Mouse (Mus musculus): ENCODE data around the gene Clic4. TPM values are rescaled to one million over a fixed set of nuclear protein-coding genes. Genes with fewer than 3 reads are reported as not detected.

The Clic4 gene
- polyA plus RNA-seq, 1 experiment = 34.7 TPM

DNA sequence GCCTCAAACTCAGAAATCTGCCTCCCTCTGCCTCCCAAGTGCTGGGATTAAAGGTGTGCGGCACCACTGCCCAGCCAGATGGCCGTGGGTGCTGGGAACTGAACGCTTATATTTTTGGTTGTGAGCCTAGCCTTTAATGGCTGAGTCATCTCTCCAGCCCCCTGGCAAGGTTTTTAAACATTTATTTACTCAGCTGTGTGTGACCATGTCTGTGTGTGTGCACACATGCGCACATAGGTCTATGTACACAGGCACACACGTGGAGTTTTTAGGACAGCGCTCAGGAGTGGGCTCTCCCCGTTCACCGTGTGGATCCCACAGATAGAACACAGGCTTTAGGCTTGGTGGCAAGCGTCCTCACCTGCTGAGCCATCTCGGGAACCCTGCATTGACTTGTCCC, 29.6 kb upstream of the Clic4 start:
- 93% methylated on average over 10 of the region's 10 CpGs for WGBS
- Histone ChIP-seq H3K4me1 (ENCODE audit: control insufficient read depth, insufficient read depth, insufficient read length) (peaks cover 2% of the 10 kb centered on the region; the same call in 1 of the 2 replicates), H3K27me3 (ENCODE audit: control insufficient read depth, insufficient read depth, low read length) (no peaks in the 10 kb centered on the region), H3K36me3 (ENCODE audit: control insufficient read depth, insufficient read depth, low read length) (no peaks in the 10 kb centered on the region), H3K27ac (ENCODE audit: insufficient read depth, low read length) (no peak overlapping the region), H3K4me3 (ENCODE audit: extremely low read depth, insufficient read depth, insufficient read length) (no peak overlapping the region)
- TF ChIP-seq POLR2A (IDR thresholded peaks at IDR 0.05; ENCODE audit: low read depth, low read length) (no peak), CTCF (IDR thresholded peaks at IDR 0.05; ENCODE audit: extremely low read depth, insufficient read depth, insufficient read length, insufficient replicate concordance) (no peak)
- DNase-seq (ENCODE audit: low read depth in 1 of 2, low spot score in 2 of 2) = no peak

DNA sequence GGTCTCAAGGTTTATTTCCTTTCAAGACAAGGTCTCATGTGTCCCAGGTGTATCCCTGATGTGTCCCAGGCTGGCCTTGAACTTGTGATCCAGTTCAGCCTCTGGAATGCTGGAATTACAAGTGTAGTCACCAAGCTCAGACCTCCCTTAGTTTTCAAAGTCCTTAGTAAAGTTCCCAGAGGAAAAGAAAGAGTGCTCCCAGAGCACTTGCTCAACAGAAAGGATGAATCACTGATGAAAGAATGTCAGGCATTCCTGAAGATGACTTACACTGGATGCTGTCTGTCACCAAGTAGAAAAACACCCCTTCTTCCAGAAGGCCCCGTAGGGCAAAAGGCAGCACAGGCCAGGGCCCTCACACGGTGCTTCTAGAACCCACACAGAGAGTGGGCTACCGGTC, 28.6 kb upstream of the Clic4 start:
- Histone ChIP-seq H3K36me3 (ENCODE audit: control insufficient read depth, insufficient read depth, low read length) (no peaks in the 10 kb centered on the region), H3K4me1 (ENCODE audit: control insufficient read depth, insufficient read depth, insufficient read length) (peaks cover 2% of the 10 kb centered on the region; the same call in 1 of the 2 replicates), H3K4me3 (ENCODE audit: extremely low read depth, insufficient read depth, insufficient read length) (no peak overlapping the region), H3K27me3 (ENCODE audit: control insufficient read depth, insufficient read depth, low read length) (no peaks in the 10 kb centered on the region), H3K27ac (ENCODE audit: insufficient read depth, low read length) (no peak overlapping the region)
- DNase-seq (ENCODE audit: low read depth in 1 of 2, low spot score in 2 of 2) = no peak
- TF ChIP-seq CTCF (IDR thresholded peaks at IDR 0.05; ENCODE audit: extremely low read depth, insufficient read depth, insufficient read length, insufficient replicate concordance) (no peak), POLR2A (IDR thresholded peaks at IDR 0.05; ENCODE audit: low read depth, low read length) (no peak)
- 90% methylated on average over 3 of the region's 3 CpGs for WGBS

DNA sequence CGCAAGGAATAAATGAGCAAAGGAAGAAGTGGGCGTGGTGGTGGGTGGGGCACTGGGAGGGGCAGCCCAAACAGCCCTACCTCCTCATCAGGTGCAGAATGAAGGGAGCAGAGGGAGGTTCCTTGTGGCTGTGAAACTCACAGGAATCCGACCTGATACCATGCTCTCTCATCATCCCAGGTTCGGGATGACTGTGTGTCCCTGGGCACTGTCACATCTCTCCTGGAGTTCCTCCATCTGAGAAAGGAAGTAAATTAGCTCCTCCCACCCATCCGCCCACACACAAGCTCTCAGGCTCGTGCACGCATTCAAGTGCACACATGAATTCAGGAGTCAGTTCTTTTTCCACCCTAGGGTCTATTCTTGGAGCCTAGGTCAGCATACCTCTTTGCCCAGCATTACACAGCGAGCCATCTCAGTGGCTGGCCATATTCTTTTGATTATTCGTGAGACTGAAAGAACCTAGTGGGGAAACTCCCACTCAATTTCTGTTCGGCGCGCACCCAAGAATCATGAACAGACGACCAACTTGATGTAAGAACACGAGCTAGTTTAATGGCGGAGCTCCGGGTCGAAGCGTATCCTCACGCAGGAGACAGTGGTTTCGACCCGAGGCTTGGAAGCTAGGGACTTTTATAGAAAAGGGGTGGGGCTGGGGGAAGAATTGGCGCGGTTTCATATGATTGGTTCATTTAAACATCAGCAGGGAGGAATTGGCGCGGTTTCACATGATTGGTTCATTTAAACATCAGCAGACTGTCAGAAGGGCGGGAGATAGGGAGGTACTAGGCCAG, 27.8 kb upstream of the Clic4 start:
- Histone ChIP-seq H3K4me3 (ENCODE audit: extremely low read depth, insufficient read depth, insufficient read length) (no peak overlapping the region), H3K36me3 (ENCODE audit: control insufficient read depth, insufficient read depth, low read length) (no peaks in the 10 kb centered on the region), H3K4me1 (ENCODE audit: control insufficient read depth, insufficient read depth, insufficient read length) (peaks cover 2% of the 10 kb centered on the region; the same call in 1 of the 2 replicates), H3K27me3 (ENCODE audit: control insufficient read depth, insufficient read depth, low read length) (no peaks in the 10 kb centered on the region), H3K27ac (ENCODE audit: insufficient read depth, low read length) (no peak overlapping the region)
- 86% methylated on average over 26 of the region's 26 CpGs for WGBS
- peak in 1 of 2 experiments; percentile 19 for DNase-seq (ENCODE audit: low read depth in 1 of 2, low spot score in 2 of 2)
- TF ChIP-seq CTCF (IDR thresholded peaks at IDR 0.05; ENCODE audit: extremely low read depth, insufficient read depth, insufficient read length, insufficient replicate concordance) = no peak
- TF ChIP-seq POLR2A (IDR thresholded peaks at IDR 0.05; ENCODE audit: low read depth, low read length) = no peak

DNA sequence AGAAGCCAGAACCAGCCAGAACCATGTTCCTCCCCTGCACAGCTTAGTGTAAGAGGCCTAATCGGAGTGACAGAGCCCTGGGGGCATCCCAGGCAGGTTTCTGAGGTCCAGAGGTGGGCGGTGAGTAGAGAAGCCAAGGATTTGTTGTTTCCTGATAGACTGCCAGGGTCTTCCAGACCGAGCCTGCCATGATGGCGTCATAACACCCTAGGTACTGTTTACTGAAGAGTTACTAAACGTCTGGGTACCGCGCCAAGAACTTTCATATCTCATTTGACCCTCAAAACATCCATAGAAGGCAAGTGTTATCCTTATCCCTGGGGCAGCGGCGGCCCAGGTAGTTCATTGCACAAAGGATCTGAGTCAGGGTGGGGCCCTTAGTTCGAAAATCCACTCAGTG, 26.1 kb upstream of the Clic4 start:
- H3K36me3 ChIP-seq (ENCODE audit: control insufficient read depth, insufficient read depth, low read length) = no peaks in the 10 kb centered on the region
- no peak for DNase-seq (ENCODE audit: low read depth in 1 of 2, low spot score in 2 of 2)
- H3K4me3 ChIP-seq (ENCODE audit: extremely low read depth, insufficient read depth, insufficient read length) = no peak overlapping the region
- no peaks in the 10 kb centered on the region for H3K27me3 ChIP-seq (ENCODE audit: control insufficient read depth, insufficient read depth, low read length)
- 87% methylated on average over 10 of the region's 10 CpGs for WGBS
- no peak overlapping the region for H3K27ac ChIP-seq (ENCODE audit: insufficient read depth, low read length)
- TF ChIP-seq POLR2A (IDR thresholded peaks at IDR 0.05; ENCODE audit: low read depth, low read length) (no peak), CTCF (IDR thresholded peaks at IDR 0.05; ENCODE audit: extremely low read depth, insufficient read depth, insufficient read length, insufficient replicate concordance) (no peak)
- H3K4me1 ChIP-seq (ENCODE audit: control insufficient read depth, insufficient read depth, insufficient read length) = peaks cover 2% of the 10 kb centered on the region; the same call in 1 of the 2 replicates

DNA sequence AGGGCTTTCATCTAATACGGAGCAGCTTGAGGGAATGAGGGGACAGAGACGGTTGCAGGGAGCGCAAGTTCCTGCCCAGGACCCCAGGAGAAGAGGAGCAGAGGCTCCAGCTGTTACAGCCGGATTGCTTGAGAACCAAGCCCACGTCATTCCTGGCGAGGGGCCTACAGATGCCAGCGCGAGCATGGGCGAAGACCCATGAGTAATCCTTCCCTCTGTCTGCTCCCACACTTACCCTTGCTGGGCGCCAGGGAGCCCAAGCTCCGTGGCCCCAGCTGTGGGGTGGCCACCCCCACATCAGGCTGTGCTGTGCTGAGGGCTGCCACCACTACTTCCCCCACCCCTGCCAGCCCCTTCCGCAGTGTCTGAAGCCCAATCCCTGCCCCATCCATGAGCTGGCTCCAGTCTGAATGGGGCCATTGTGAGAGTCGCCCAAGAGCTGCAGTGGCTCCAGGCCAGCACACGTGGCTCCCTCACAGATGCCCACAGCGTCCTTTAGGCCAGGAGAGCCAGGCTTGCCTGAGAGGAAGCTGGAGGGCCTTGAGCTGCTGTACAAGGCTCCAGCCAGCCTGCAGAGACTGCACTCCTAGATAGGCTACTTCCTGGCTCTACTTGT, 25.4 kb upstream of the Clic4 start:
- no peak for DNase-seq (ENCODE audit: low read depth in 1 of 2, low spot score in 2 of 2)
- WGBS = 74% methylated on average over 15 of the region's 15 CpGs
- H3K4me3 ChIP-seq (ENCODE audit: extremely low read depth, insufficient read depth, insufficient read length) = no peak overlapping the region
- no peak overlapping the region for H3K27ac ChIP-seq (ENCODE audit: insufficient read depth, low read length)
- peaks cover 2% of the 10 kb centered on the region; the same call in 1 of the 2 replicates for H3K4me1 ChIP-seq (ENCODE audit: control insufficient read depth, insufficient read depth, insufficient read length)
- no peaks in the 10 kb centered on the region for H3K27me3 ChIP-seq (ENCODE audit: control insufficient read depth, insufficient read depth, low read length)
- no peak for TF ChIP-seq CTCF (IDR thresholded peaks at IDR 0.05; ENCODE audit: extremely low read depth, insufficient read depth, insufficient read length, insufficient replicate concordance)
- TF ChIP-seq POLR2A (IDR thresholded peaks at IDR 0.05; ENCODE audit: low read depth, low read length) = no peak
- H3K36me3 ChIP-seq (ENCODE audit: control insufficient read depth, insufficient read depth, low read length) = no peaks in the 10 kb centered on the region

DNA sequence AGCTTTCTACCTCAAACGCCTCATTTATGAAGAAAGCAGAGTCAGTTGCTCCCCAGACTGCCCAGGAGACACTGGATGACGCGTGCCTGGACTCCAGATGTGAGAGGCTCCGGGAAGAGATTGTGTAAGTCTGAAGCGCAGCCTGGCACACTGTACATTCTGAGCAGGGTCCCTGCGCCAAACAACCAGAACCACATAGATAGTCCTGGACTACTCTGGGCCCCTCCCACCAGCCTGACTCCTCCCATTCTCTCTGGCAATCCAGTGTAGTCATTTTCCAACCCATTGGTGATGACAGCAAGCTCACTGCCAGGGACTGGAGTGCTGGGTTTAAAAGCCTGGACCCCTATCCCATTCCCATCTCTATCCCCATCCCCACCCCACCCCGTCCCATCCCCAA, 24.5 kb upstream of the Clic4 start:
- DNase-seq (ENCODE audit: low read depth in 1 of 2, low spot score in 2 of 2) = no peak
- H3K27me3 ChIP-seq (ENCODE audit: control insufficient read depth, insufficient read depth, low read length) = no peaks in the 10 kb centered on the region
- no peak overlapping the region for H3K27ac ChIP-seq (ENCODE audit: insufficient read depth, low read length)
- 90% methylated on average over 7 of the region's 7 CpGs for WGBS
- H3K4me3 ChIP-seq (ENCODE audit: extremely low read depth, insufficient read depth, insufficient read length) = no peak overlapping the region
- H3K4me1 ChIP-seq (ENCODE audit: control insufficient read depth, insufficient read depth, insufficient read length) = peaks cover 2% of the 10 kb centered on the region; the same call in 1 of the 2 replicates
- no peak for TF ChIP-seq POLR2A (IDR thresholded peaks at IDR 0.05; ENCODE audit: low read depth, low read length)
- TF ChIP-seq CTCF (IDR thresholded peaks at IDR 0.05; ENCODE audit: extremely low read depth, insufficient read depth, insufficient read length, insufficient replicate concordance) = no peak
- H3K36me3 ChIP-seq (ENCODE audit: control insufficient read depth, insufficient read depth, low read length) = no peaks in the 10 kb centered on the region

DNA sequence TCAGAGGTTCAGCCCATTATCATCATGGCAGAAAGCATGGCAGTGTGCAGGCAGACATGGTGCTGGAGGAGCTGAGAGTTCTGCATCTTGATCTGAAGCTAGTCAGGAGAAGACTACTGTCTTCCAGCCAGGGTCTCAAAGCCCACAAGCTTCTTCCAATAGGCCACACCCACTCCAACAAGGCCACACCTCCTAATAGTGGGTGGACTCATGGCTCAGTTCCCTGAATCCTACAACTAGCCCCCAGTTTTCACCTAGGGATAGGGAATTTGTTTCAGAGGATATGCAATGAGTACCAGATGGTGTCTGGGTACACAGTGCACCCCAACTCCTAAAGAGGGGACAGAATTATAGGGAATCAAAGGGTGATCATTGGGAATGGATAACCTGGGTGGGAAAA, 24.0 kb upstream of the Clic4 start:
- TF ChIP-seq CTCF (IDR thresholded peaks at IDR 0.05; ENCODE audit: extremely low read depth, insufficient read depth, insufficient read length, insufficient replicate concordance) = no peak
- no peak for TF ChIP-seq POLR2A (IDR thresholded peaks at IDR 0.05; ENCODE audit: low read depth, low read length)
- Histone ChIP-seq H3K27ac (ENCODE audit: insufficient read depth, low read length) (no peak overlapping the region), H3K36me3 (ENCODE audit: control insufficient read depth, insufficient read depth, low read length) (no peaks in the 10 kb centered on the region), H3K27me3 (ENCODE audit: control insufficient read depth, insufficient read depth, low read length) (no peaks in the 10 kb centered on the region), H3K4me3 (ENCODE audit: extremely low read depth, insufficient read depth, insufficient read length) (no peak overlapping the region), H3K4me1 (ENCODE audit: control insufficient read depth, insufficient read depth, insufficient read length) (peaks cover 2% of the 10 kb centered on the region; the same call in 1 of the 2 replicates)
- no peak for DNase-seq (ENCODE audit: low read depth in 1 of 2, low spot score in 2 of 2)
